Mouse (Mus musculus) forebrain, embryonic 12.5 days (tissue): Measurements from ENCODE around the gene Ptpn7. TPM values are rescaled to one million over a fixed set of nuclear protein-coding genes. Genes with fewer than 3 reads are reported as not detected.

ENCODE experiments used
- polyA plus RNA-seq: library from polyadenylated mRNA; unstranded; fragments of >200 nt; fragmentation: Nextera tagmentation; extraction: Ambion mirVana; gene quantifications from 2 replicates; pipeline ENCODE4 v1.2.1, GENCODE M21; 2016

Ptpn7 gene
- polyA plus RNA-seq, 1 experiment from 2014 or later: 1.0 TPM

Other genes starting within 250 kb of the Ptpn7 start
- gene Ppp1r12b, start 176.8 kb upstream of the Ptpn7 start, polyA plus RNA-seq: 12.2 and 13.8 TPM in 2 replicates
- gene Ube2t, start 170.1 kb upstream of the Ptpn7 start, polyA plus RNA-seq: 49.7 and 50.3 TPM in 2 replicates
- gene Lgr6, start 27.4 kb upstream of the Ptpn7 start, polyA plus RNA-seq: 0.36 and 0.42 TPM in 2 replicates
- 113 and 119 TPM in 2 replicates for gene Arl8a, start 14.1 kb downstream of the Ptpn7 start, polyA plus RNA-seq
- not detected in 2 replicates for gene Gpr37l1, start 35.0 kb downstream of the Ptpn7 start, polyA plus RNA-seq
- 1.3 TPM in 2 replicates for gene Elf3, start 125.9 kb downstream of the Ptpn7 start, polyA plus RNA-seq
- 93.0 and 97.7 TPM in 2 replicates for gene Rnpep, start 151.4 kb downstream of the Ptpn7 start, polyA plus RNA-seq
- gene Timm17a, start 181.1 kb downstream of the Ptpn7 start, polyA plus RNA-seq: 142 and 159 TPM in 2 replicates
- gene Lmod1, start 192.1 kb downstream of the Ptpn7 start, polyA plus RNA-seq: 0.49 and 0.51 TPM in 2 replicates
- gene Shisa4, start 242.5 kb downstream of the Ptpn7 start, polyA plus RNA-seq: 67.3 and 70.6 TPM in 2 replicates